Mouse (Mus musculus) macrophage (primary cell): ENCODE results near the gene Dpy19l2. TPM values are rescaled to one million over a fixed set of nuclear protein-coding genes. Genes with fewer than 3 reads are reported as not detected.
"Not testable (repeated sequence)": the region's sequence is repeated elsewhere in the genome, so short reads cannot be mapped to it uniquely, and the experiment has no call there.

Source experiments
- H3K27ac ChIP-seq: fragments of 350-480 bp; formaldehyde crosslinking; 2 replicates; pipeline ENCODE4 v1.9.0; 2021
- H3K36me3 ChIP-seq: fragments of 350-480 bp; formaldehyde crosslinking; 2 replicates; pipeline ENCODE4 v1.9.0; 2021; ENCODE audit errors: inconsistent target
- H3K4me3 ChIP-seq: fragments of 350-480 bp; formaldehyde crosslinking; 2 replicates; pipeline ENCODE4 v1.9.0; 2021; ENCODE audit errors: inconsistent target
- H3K79me2 ChIP-seq: fragments of 350-480 bp; formaldehyde crosslinking; 2 replicates; pipeline ENCODE4 v1.9.0; 2021; ENCODE audit errors: inconsistent target
- WGBS: methylation state at CpG from one replicate; pipeline ENCODE4 v1.1.7; 2026; ENCODE audit warnings: inconsistent platforms; ENCODE audit not compliant: missing documents; 5-methylcytosine and 5-hydroxymethylcytosine counted together
- polyA plus RNA-seq: library from polyadenylated mRNA; stranded (reverse); fragments of 250-400 nt; gene quantifications from 3 replicates; pipeline ENCODE4 v1.2.4, GENCODE M21; 2018; ENCODE audit warnings: inconsistent platforms
- total RNA-seq, 78 experiments: library from RNA; depleted of rRNA; stranded (reverse); fragments of 250-400 nt; gene quantifications; 1 replicate in 9 of 78; 2 replicates in 24 of 78; 3 replicates in 43 of 78; 4 replicates in 2 of 78; pipeline ENCODE4 v1.2.4; 2018; ENCODE audit warnings: inconsistent platforms in 56 of 78

The Dpy19l2 gene
- not detected for total RNA-seq (2018; cell fraction: chromatin; rRNA removed)
- not detected for total RNA-seq (2018; cell fraction: cytosol; rRNA removed)
- not detected for total RNA-seq (2018; cell fraction: nucleus; rRNA removed)
- not detected in 3 replicates for polyA plus RNA-seq

- H3K27ac ChIP-seq = no peak within 1 kb of the TSS
- no peaks in the 10 kb centered on the region for H3K79me2 ChIP-seq
- H3K36me3 ChIP-seq = no peaks in the 10 kb centered on the region
- H3K4me3 ChIP-seq = no peak within 1 kb of the TSS
- WGBS = 4% methylated on average over 45 of the region's 45 CpGs
Observed at GRCm38 (mm10) chr9:24695700-24696404, at the start of gene Dpy19l2. Dpy19l2 (minus strand) TSS chr9:24696293.

GRCm38 (mm10) chr9:24744958-24745357, 48.9 kb upstream of the Dpy19l2 start:
- Histone ChIP-seq H3K79me2 (no peaks in the 10 kb centered on the region), H3K27ac (no peak overlapping the region), H3K36me3 (no peaks in the 10 kb centered on the region), H3K4me3 (no peak overlapping the region)
- WGBS = 92% methylated on average over 4 of the region's 5 CpGs

- no peaks in the 10 kb centered on the region for H3K36me3 ChIP-seq
- H3K4me3 ChIP-seq = no peak overlapping the region
Observed at GRCm38 (mm10) chr9:24701246-24701645, 5.2 kb upstream of the Dpy19l2 start.

GRCm38 (mm10) chr9:24696405-24696778, 299 bp upstream of the Dpy19l2 start:
- H3K36me3 ChIP-seq = no peaks in the 10 kb centered on the region
- H3K79me2 ChIP-seq = no peaks in the 10 kb centered on the region
- no peak overlapping the region for H3K27ac ChIP-seq
- 13% methylated on average over 9 of the region's 9 CpGs for WGBS
- no peak overlapping the region for H3K4me3 ChIP-seq

More at GRCm38 (mm10) chr9:24701246-24701645, 5.2 kb upstream of the Dpy19l2 start:
- Histone ChIP-seq H3K79me2 (no peaks in the 10 kb centered on the region), H3K27ac (no peak overlapping the region)

- not testable (repeated sequence) for H3K36me3 ChIP-seq, H3K4me3 ChIP-seq, H3K79me2 ChIP-seq, H3K27ac ChIP-seq
- 93% methylated on average over 2 of the region's 2 CpGs for WGBS
Observed at GRCm38 (mm10) chr9:24637341-24637740, 58.8 kb downstream of the Dpy19l2 start.

- Histone ChIP-seq H3K27ac (no peak within 1 kb of the TSS), H3K36me3 (no peaks in the 10 kb centered on the region), H3K4me3 (no peak within 1 kb of the TSS), H3K79me2 (no peaks in the 10 kb centered on the region)
- WGBS = 81% methylated on average over 5 of the region's 5 CpGs
Observed at GRCm38 (mm10) chr9:24624896-24625295, 71.2 kb downstream of the Dpy19l2 start, which contains the start of gene Cypt4. Cypt4 (plus strand) TSS chr9:24625196.

GRCm38 (mm10) chr9:24538159-24538558, 157.9 kb downstream of the Dpy19l2 start:
- Histone ChIP-seq H3K27ac (no peak overlapping the region), H3K79me2 (no peaks in the 10 kb centered on the region), H3K36me3 (no peaks in the 10 kb centered on the region), H3K4me3 (no peak overlapping the region)
- 48% methylated on average over 2 of the region's 2 CpGs for WGBS

GRCm38 (mm10) chr9:24516575-24517139, 179.4 kb downstream of the Dpy19l2 start:
- Histone ChIP-seq H3K79me2 (no peaks in the 10 kb centered on the region), H3K27ac (no peak overlapping the region), H3K4me3 (no peak overlapping the region), H3K36me3 (no peaks in the 10 kb centered on the region)
- WGBS = 56% methylated on average over 10 of the region's 10 CpGs

GRCm38 (mm10) chr9:24514078-24514469, 182.0 kb downstream of the Dpy19l2 start:
- WGBS = 95% methylated on average over 5 of the region's 5 CpGs
- no peak overlapping the region for H3K4me3 ChIP-seq
- H3K27ac ChIP-seq = no peak overlapping the region
- H3K79me2 ChIP-seq = no peaks in the 10 kb centered on the region
- H3K36me3 ChIP-seq = no peaks in the 10 kb centered on the region

GRCm38 (mm10) chr9:24513290-24514077, 182.6 kb downstream of the Dpy19l2 start:
- WGBS = 93% methylated on average over 9 of the region's 9 CpGs

GRCm38 (mm10) chr9:24512121-24512539, 184.0 kb downstream of the Dpy19l2 start:
- no peak overlapping the region for H3K27ac ChIP-seq
- 55% methylated on average over 4 of the region's 5 CpGs for WGBS

More at GRCm38 (mm10) chr9:24513290-24514077, 182.6 kb downstream of the Dpy19l2 start:
- H3K4me3 ChIP-seq = no peak overlapping the region
- H3K79me2 ChIP-seq = no peaks in the 10 kb centered on the region
- H3K36me3 ChIP-seq = no peaks in the 10 kb centered on the region
- H3K27ac ChIP-seq = no peak overlapping the region

GRCm38 (mm10) chr9:24511371-24512120, 184.5 kb downstream of the Dpy19l2 start:
- H3K27ac ChIP-seq = no peak overlapping the region
- H3K79me2 ChIP-seq = no peaks in the 10 kb centered on the region
- 76% methylated on average over 4 of the region's 4 CpGs for WGBS
- H3K36me3 ChIP-seq = no peaks in the 10 kb centered on the region
- no peak overlapping the region for H3K4me3 ChIP-seq

More at GRCm38 (mm10) chr9:24512121-24512539, 184.0 kb downstream of the Dpy19l2 start:
- Histone ChIP-seq H3K4me3 (no peak overlapping the region), H3K36me3 (no peaks in the 10 kb centered on the region), H3K79me2 (no peaks in the 10 kb centered on the region)

GRCm38 (mm10) chr9:24508880-24509279, 187.2 kb downstream of the Dpy19l2 start:
- Histone ChIP-seq H3K36me3 (no peaks in the 10 kb centered on the region), H3K4me3 (no peak overlapping the region), H3K27ac (no peak overlapping the region), H3K79me2 (no peaks in the 10 kb centered on the region)
- 96% methylated on average over 4 of the region's 4 CpGs for WGBS
